Mouse (Mus musculus) lung, adult 2 months (tissue): ENCODE measurements at regions not wholly inside any gene's neighbourhood (a gene's known extent, or its start where the extent isn't known, plus 50 kb on each side); places are given as distances from the start of the nearest gene placed in this dataset.
"Not testable (repeated sequence)": the region's sequence is repeated elsewhere in the genome, so short reads cannot be mapped to it uniquely, and the experiment has no call there.

Experiments
- DNase-seq: peaks from one replicate; pipeline ENCODE4 v3.0.0; 2022
- H3K4me1 ChIP-seq: fragments of 200-500 bp; 2 replicates; pipeline ENCODE4 v1.6.1; 2011; ENCODE audit warnings: low read length; ENCODE audit not compliant: control insufficient read depth, insufficient read depth
- H3K4me3 ChIP-seq: fragments of 200-500 bp; replicated peaks from 2 replicates; pipeline ENCODE3; 2011; ENCODE audit warnings: low read depth, mild to moderate bottlenecking, control low read depth, low read length; ENCODE audit errors: extremely low read depth
- CTCF ChIP-seq: fragments of 200-500 bp; IDR thresholded peaks from 2 replicates; pipeline ENCODE4 v1.5.1; 2011; ENCODE audit warnings: mild to moderate bottlenecking, low read length, control low read depth; ENCODE audit not compliant: insufficient read depth
- POLR2A ChIP-seq: fragments of 200-500 bp; IDR thresholded peaks from 2 replicates; pipeline ENCODE4 v1.6.1; 2011; ENCODE audit warnings: low read depth, mild to moderate bottlenecking, control low read depth, low read length, borderline replicate concordance; ENCODE audit errors: extremely low read depth
- WGBS: fragments of 180-500 bp; shearing (Covaris S2); methylation state at CpG from one replicate; pipeline ENCODE4 v1.1.7; 2018; 5-methylcytosine and 5-hydroxymethylcytosine counted together

- H3K4me3 ChIP-seq, result no peak overlapping the region
- no peaks in the 10 kb centered on the region for H3K4me1 ChIP-seq
- TF ChIP-seq CTCF (no peak), POLR2A (no peak)
- no peak for DNase-seq
- WGBS, result 84% methylated on average over 5 of the region's 5 CpGs
These were observed 201.6 kb upstream of the 4930452B06Rik start for GRCm38 (mm10) chr14:8867641-8868040.

DNA sequence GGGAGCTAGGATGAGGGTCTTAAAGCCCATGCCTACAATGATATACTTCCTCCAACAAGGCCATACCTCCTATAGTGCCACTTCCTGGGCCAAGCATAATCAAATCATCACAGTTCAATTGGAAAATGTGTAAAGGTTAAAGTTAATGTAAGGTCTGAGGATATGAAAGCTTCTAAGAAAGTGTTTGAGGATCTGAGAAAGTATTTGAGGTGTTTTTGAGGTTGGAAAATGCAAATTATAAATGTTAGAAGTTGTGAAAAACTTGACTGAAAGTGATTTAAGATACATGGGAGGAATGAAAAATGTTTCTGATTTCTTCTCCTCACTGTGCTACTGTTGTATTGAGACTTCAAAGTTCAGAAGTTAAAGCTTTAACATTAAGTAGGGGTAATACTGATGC, 185.5 kb upstream of the 4930452B06Rik start:
- TF ChIP-seq POLR2A (no peak), CTCF (no peak)
- no peak overlapping the region for H3K4me3 ChIP-seq
- no peaks in the 10 kb centered on the region for H3K4me1 ChIP-seq
- no peak for DNase-seq

- TF ChIP-seq POLR2A, result no peak
- no peak for DNase-seq
- H3K4me1 ChIP-seq, result no peaks in the 10 kb centered on the region
- no peak overlapping the region for H3K4me3 ChIP-seq
These were observed 184.2 kb upstream of the 4930452B06Rik start for GRCm38 (mm10) chr14:8850208-8850607.

DNA sequence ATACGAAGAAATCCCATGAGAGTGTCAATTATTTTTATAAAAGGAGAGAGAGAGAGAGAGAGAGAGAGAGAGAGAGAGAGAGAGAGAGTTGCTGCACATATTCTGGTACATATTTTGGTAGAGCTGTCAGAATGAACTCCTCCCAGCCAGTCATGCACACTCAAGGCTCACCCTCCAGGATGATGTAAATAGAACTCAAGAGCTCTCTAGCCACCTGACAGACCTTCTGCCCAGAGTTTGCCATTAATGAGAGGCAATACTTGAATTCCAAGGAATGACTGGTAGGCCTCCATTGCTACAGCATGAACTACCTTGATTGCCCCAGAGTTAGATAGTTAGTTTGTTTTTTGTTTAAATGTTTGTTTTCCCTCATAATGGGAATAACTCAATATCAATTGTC, 167.5 kb upstream of the 4930452B06Rik start:
- TF ChIP-seq POLR2A, result no peak
- no peak for TF ChIP-seq CTCF
- H3K4me3 ChIP-seq, result no peak overlapping the region
- no peak for DNase-seq
- WGBS, result 52% methylated on average over 1 of the region's 1 CpGs
- H3K4me1 ChIP-seq, result no peaks in the 10 kb centered on the region

GRCm38 (mm10) chr14:8800217-8800616, 134.2 kb upstream of the 4930452B06Rik start:
- not testable (repeated sequence) for H3K4me1 ChIP-seq, H3K4me3 ChIP-seq
- peak; percentile 17 for DNase-seq
- WGBS, result 66% methylated on average over 23 of the region's 23 CpGs

DNA sequence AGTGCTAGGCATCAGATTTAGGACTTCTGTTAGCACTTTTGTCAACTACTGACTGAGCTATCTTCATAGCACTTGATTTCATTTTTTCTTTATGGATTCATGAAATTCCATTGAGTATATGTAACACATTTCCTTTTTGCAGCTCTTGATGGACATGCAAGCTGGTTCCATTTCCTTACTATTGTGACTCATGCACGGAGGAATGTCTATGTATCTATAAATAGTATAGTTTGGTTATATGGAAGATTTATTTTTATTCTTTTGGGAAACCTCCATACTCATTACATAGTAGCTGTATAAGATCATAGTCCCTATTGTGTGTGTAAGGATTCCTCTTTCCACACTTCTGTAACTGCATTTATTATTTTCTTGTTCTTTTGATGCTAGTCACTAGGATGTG, 123.3 kb upstream of the 4930452B06Rik start:
- TF ChIP-seq POLR2A, result no peak
- TF ChIP-seq CTCF, result no peak
- no peak overlapping the region for H3K4me3 ChIP-seq
- no peaks in the 10 kb centered on the region for H3K4me1 ChIP-seq
- 16% methylated on average over 1 of the region's 1 CpGs for WGBS
- DNase-seq, result no peak

DNA sequence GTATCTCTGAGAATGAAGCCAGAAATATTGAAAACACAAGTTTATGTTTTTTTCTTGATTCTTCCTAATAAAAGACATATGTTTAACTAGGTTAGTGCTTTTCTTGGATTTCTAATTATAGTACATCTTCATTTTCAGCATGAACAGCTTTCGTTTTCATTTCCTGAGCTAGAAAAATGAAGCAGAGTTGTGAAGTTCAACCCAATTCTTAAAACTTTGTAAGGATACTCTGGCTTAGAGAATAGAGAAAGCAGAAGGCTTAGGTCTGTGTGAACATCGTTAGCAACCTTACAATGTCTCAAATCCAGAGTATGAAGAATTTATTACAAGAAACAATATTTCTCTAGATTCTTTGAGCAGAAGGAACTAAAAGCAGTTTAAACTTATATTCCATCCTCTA, 94.5 kb upstream of the 4930452B06Rik start:
- no peaks in the 10 kb centered on the region for H3K4me1 ChIP-seq
- TF ChIP-seq POLR2A (no peak), CTCF (no peak)
- no peak for DNase-seq
- H3K4me3 ChIP-seq, result no peak overlapping the region
- WGBS, result 61% methylated on average over 2 of the region's 2 CpGs

DNA sequence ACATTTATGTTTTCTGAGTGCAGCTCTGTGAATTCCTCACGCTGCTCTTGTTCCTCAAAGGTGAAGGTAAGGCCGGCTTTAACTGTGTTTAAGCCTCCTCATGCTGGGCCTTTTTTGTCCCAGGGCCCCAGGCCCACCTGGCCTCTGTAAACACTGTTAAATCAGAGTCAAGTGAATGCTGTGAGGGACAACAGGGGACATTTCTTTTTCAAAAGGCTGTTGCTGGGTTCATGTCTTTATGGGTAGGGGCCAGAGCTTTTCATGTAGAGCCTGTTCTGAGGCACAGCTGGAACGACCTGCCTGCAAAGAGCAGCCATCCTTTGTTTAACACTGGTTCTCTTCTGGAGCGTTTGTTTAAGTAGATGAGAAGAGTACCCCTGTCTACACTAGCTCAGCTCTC, 70.8 kb upstream of the 4930452B06Rik start:
- WGBS, result 27% methylated on average over 4 of the region's 4 CpGs
- H3K4me1 ChIP-seq, result no peaks in the 10 kb centered on the region
- no peak overlapping the region for H3K4me3 ChIP-seq
- no peak for DNase-seq
- TF ChIP-seq CTCF (no peak), POLR2A (no peak)

GRCm38 (mm10) chr14:8733261-8733660, 67.2 kb upstream of the 4930452B06Rik start:
- TF ChIP-seq CTCF (no peak), POLR2A (no peak)
- DNase-seq, result no peak
- WGBS, result 77% methylated on average over 2 of the region's 2 CpGs
- H3K4me3 ChIP-seq, result no peak overlapping the region
- H3K4me1 ChIP-seq, result no peaks in the 10 kb centered on the region

DNA sequence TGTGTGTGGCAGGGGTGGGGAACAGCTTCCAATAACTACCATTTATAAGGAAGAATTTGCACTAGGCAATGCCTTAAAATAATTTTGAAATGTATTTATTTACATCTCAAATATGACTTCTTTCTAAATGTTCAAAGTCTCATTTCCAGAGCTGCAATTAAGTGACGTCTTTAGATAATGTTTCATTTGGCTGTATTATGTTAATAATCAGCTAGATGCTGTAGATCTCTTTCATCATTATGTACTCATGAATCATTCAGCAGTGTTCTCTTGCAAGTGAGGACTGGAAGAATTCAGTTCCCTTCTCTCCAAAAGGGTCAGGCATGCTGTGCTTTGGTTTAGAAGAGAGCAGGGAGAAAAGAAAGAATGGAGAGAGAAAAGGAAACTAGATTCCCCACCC, 61.3 kb upstream of the 4930452B06Rik start:
- DNase-seq, result no peak
- no peak for TF ChIP-seq CTCF
- no peak for TF ChIP-seq POLR2A
- 57% methylated on average over 1 of the region's 1 CpGs for WGBS

More for the DNA sequence above, 61.3 kb upstream of the 4930452B06Rik start:
- Histone ChIP-seq H3K4me1 (no peaks in the 10 kb centered on the region), H3K4me3 (no peak overlapping the region)
